Mouse (Mus musculus) kidney, embryonic 14.5 days (tissue): Measurements from ENCODE around the gene Ttc16. TPM values are rescaled to one million over a fixed set of nuclear protein-coding genes. Genes with fewer than 3 reads are reported as not detected.
A peak's percentile ranks its signal among the peaks of the same experiment; 100 is the strongest.

Experiments used
- ATAC-seq: fragments of 200-750 bp; cut with Nextera tagmentation; 2 replicates; pipeline ENCODE4 v1.8.0; 2017; ENCODE audit warnings: moderate number of reproducible peaks, mild to moderate bottlenecking, moderate TSS enrichment, moderate library complexity; ENCODE audit not compliant: low FRiP score, low TSS enrichment
- H3K27ac ChIP-seq: fragments of 300-500 bp; sonication (generic); 2 replicates; pipeline ENCODE4 v1.5.1; 2014; ENCODE audit warnings: low read depth, mild to moderate bottlenecking, low read length, moderate library complexity, mixed read lengths
- H3K27me3 ChIP-seq: fragments of 300-500 bp; sonication (generic); 2 replicates; pipeline ENCODE4 v1.6.1; 2014; ENCODE audit warnings: mild to moderate bottlenecking, low read length; ENCODE audit not compliant: control insufficient read depth, insufficient read depth
- H3K36me3 ChIP-seq: fragments of 300-500 bp; sonication (generic); 2 replicates; pipeline ENCODE4 v1.6.1; 2014; ENCODE audit warnings: low read length, mixed read lengths; ENCODE audit not compliant: control insufficient read depth, insufficient read depth
- H3K4me1 ChIP-seq: fragments of 300-500 bp; sonication (generic); 2 replicates; pipeline ENCODE4 v1.6.1; 2014; ENCODE audit warnings: low read length, mixed read lengths; ENCODE audit not compliant: control insufficient read depth, insufficient read depth
- H3K4me2 ChIP-seq: fragments of 300-500 bp; sonication (generic); replicated peaks from 2 replicates; pipeline ENCODE4 v1.6.1; 2014; ENCODE audit warnings: low read depth, mild to moderate bottlenecking, low read length
- H3K4me3 ChIP-seq: fragments of 300-500 bp; sonication (generic); 2 replicates; pipeline ENCODE4 v1.5.1; 2014; ENCODE audit warnings: mild to moderate bottlenecking, low read length
- H3K9ac ChIP-seq: fragments of 300-500 bp; sonication (generic); 2 replicates; pipeline ENCODE4 v1.6.1; 2014; ENCODE audit warnings: low read depth, mild to moderate bottlenecking, low read length, moderate library complexity
- H3K9me3 ChIP-seq: fragments of 300-500 bp; sonication (generic); 2 replicates; pipeline ENCODE4 v1.6.1; 2016; ENCODE audit warnings: low read length; ENCODE audit not compliant: control insufficient read depth
- WGBS: fragments of 180-500 bp; shearing (Covaris S2); extraction: QIAGEN DNeasy Blood & Tissue Kit; methylation state at CpG from one replicate; pipeline ENCODE4 v1.1.7; 2014; 5-methylcytosine and 5-hydroxymethylcytosine counted together
- polyA plus RNA-seq: library from polyadenylated mRNA; unstranded; fragments of >200 nt; fragmentation: Nextera tagmentation; extraction: Ambion mirVana; gene quantifications from 2 replicates; pipeline ENCODE4 v1.2.1, GENCODE M21; 2014

Gene Ttc16
- polyA plus RNA-seq, result 0.30 TPM in 1 of 2 replicates, not detected in the other

DNA sequence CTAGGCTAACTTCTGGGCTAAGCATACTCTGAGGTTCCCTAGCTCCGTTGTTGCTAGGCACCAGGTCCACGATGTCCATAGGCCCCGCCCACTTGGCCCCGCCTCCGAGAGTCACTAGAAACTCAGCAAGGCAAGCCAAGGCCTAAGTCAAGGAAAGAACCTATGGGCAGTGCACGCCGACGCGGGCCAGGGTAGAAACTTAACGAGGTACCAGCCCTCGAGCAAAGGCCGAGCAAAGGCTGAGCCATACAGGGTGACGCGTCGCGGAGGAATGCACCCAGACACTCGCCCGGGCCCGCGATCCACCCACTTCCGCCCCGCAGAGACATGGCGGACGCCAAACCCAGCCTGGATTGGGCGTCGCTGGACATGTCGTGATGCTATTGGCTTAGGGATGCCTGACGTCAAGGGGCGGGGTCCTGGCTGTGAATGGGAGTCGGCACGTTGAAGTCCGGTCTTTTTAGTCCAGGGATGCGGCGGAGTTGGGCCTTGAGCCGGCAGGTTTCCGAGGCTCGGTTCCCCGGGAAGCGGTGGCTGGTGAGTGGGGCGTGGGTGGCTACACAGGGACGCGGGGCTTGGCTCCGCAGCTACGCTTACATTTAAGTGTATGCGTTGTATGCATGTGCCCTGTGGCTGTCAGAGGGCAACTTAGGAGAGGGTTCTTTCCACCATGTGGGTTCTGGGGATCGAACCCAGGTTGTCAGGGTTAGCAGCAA lies at the start of gene Ttc16, which contains the start of gene Ptrh1:
TSS of gene Ttc16 (minus strand) at position 275 of the 716 bp plus-strand sequence.
TSS of gene Ptrh1 (plus strand) at position 428 of the 716 bp plus-strand sequence.
- under 1% methylated on average over 46 of the region's 46 CpGs for WGBS
- Histone ChIP-seq H3K27me3 (no peaks in the 10 kb centered on the region), H3K4me3 (peak within 1 kb of the TSS; percentile 61), H3K9me3 (no peaks in the 10 kb centered on the region), H3K4me1 (peaks cover 6% of the 10 kb centered on the region; the same call in 1 of the 2 replicates), H3K36me3 (no peaks in the 10 kb centered on the region), H3K9ac (peak within 1 kb of the TSS; percentile 50), H3K27ac (no peak within 1 kb of the TSS), H3K4me2 (peak within 1 kb of the TSS; percentile 88)
- peak; percentile 96 for ATAC-seq

DNA sequence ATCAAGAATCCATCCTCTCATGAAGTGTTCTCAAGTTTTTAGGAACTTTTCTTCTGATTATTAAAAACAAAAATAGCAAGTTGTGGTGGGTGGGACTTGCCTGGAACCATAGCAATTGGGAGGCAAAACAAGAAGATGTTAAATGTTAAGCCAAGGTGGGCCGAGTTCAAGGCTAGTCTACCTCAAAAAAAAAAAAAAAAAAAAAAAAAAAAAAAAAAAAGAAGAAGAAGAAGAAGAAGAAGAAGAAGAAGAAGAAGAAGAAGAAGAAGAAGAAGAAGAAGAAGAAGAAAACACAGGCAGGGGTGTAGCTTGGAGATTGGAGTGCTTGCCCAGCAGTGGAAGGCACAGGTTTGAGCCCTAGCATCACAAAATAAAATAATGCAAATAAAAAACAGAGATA lies 49.3 kb upstream of the Ttc16 start:
- Histone ChIP-seq H3K4me2 (no peak overlapping the region), H3K27ac (0 out of 2 replicates have a peak overlapping the region, but pooled peaks have one; percentile 38), H3K4me3 (no peak overlapping the region), H3K27me3 (no peaks in the 10 kb centered on the region), H3K4me1 (peaks cover 10% of the 10 kb centered on the region; the same call in 1 of the 2 replicates), H3K9me3 (no peaks in the 10 kb centered on the region), H3K36me3 (no peaks in the 10 kb centered on the region), H3K9ac (no peak overlapping the region)
- WGBS, result 85% methylated on average over 1 of the region's 1 CpGs
- no peak for ATAC-seq

DNA sequence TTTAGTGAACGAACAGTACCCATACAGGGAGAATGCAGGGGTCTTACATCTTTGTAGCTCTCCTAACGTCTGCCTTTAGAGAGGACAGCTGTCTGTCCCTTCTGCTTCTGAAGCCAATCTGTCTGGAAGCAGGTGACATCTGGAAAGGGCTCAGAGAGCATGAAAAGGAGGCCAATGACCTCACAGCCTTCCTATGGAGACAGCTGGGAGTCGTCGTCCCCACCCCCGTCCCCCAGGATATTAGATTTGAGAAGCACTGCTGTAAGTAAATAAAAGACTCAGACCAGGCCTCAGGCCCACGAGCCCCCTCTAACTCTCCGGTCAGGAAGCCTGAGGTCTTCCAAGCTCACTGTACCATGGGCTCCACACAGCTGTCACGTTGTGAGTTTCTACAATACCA lies 48.7 kb upstream of the Ttc16 start:
- H3K27ac ChIP-seq, result peak overlapping the region; percentile 38; the same call in 1 of the 2 replicates
- WGBS, result 24% methylated on average over 8 of the region's 8 CpGs
- no peaks in the 10 kb centered on the region for H3K9me3 ChIP-seq
- H3K4me1 ChIP-seq, result peaks cover 10% of the 10 kb centered on the region; the same call in 1 of the 2 replicates
- no peak overlapping the region for H3K4me2 ChIP-seq
- H3K27me3 ChIP-seq, result no peaks in the 10 kb centered on the region
- H3K36me3 ChIP-seq, result no peaks in the 10 kb centered on the region
- H3K4me3 ChIP-seq, result no peak overlapping the region
- no peak overlapping the region for H3K9ac ChIP-seq
- ATAC-seq, result no peak

DNA sequence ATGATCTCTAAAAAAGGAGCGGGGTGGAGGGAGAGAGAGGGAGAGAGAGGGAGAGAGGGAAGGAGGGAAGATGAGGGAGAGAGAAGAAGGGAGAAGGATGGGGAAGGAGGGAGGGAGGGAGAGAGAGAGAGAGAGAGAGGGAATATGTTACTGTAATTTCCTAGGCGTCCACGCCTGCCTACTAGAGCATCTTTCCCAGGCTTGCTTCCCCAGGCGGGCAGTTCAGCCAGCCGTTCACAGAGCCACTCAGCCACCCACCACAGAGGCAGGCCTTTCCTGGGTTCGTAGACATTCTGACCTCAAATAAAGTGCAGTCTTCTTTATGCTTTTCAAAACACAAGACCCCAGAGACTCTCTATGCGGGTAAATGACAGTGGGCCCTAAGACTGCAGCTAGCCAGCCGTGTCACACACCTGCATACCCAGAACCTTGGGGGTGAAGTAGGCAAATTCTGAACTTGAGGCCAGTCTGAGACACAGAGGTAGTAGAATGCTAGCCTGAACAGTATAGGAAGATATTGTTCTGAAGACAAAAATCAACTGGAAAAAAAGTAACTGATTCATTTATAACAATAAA lies 48.2 kb upstream of the Ttc16 start:
- 26% methylated on average over 8 of the region's 8 CpGs for WGBS
- H3K36me3 ChIP-seq, result no peaks in the 10 kb centered on the region
- H3K27ac ChIP-seq, result no peak overlapping the region

DNA sequence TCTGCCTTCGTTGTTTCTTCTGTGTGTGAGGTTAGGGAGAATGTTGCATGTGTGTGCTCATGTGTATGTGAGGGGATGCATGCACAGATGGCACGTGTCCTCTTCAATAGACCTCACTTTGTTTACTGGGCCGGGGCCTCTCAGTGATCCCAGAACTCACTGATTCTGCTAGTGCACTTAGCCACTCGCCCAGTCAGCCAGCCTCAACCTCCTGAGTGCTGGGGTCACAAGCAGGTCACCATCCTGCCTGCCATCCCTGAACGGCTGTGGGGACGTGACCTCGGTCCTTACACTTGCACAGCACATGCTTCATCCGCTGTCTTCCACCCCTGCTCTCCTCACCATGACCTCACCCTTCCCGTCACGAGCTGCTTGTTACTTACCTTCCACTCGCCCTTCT lies 47.7 kb upstream of the Ttc16 start:
- Histone ChIP-seq H3K27me3 (no peaks in the 10 kb centered on the region), H3K9me3 (no peaks in the 10 kb centered on the region), H3K4me1 (peaks cover 8% of the 10 kb centered on the region; the same call in 1 of the 2 replicates), H3K9ac (no peak overlapping the region), H3K4me3 (no peak overlapping the region), H3K27ac (no peak overlapping the region), H3K36me3 (peaks cover 2% of the 10 kb centered on the region; the same call in 1 of the 2 replicates), H3K4me2 (no peak overlapping the region)
- no peak for ATAC-seq
- WGBS, result 31% methylated on average over 11 of the region's 11 CpGs

More for the DNA sequence above, 48.2 kb upstream of the Ttc16 start:
- ATAC-seq, result no peak
- H3K9ac ChIP-seq, result no peak overlapping the region
- H3K4me2 ChIP-seq, result no peak overlapping the region
- H3K4me1 ChIP-seq, result peaks cover 8% of the 10 kb centered on the region; the same call in 1 of the 2 replicates
- no peak overlapping the region for H3K4me3 ChIP-seq
- H3K27me3 ChIP-seq, result no peaks in the 10 kb centered on the region
- H3K9me3 ChIP-seq, result no peaks in the 10 kb centered on the region

DNA sequence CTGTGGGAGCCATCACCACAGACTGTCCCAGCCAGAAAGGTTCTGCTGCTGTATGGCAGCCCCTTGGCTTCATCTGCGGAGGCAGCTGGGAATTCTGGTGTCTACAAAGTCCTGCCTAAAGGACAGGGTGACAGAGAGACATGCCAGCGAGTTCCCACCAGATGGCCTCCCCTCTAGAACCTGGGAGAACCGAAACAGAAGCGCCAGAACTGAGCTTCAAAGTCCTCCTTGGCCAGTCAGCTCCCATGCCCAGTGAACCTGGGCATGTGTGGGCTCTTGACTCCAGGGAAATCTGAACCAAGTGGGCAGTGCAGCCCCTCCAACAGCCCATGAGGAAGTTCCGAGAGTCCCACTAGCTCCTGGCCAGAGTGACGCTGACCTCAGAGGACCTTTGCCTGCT lies 47.2 kb upstream of the Ttc16 start:
- no peaks in the 10 kb centered on the region for H3K27me3 ChIP-seq
- H3K4me2 ChIP-seq, result no peak overlapping the region
- H3K9me3 ChIP-seq, result no peaks in the 10 kb centered on the region
- ATAC-seq, result no peak
- 70% methylated on average over 6 of the region's 6 CpGs for WGBS
- no peak overlapping the region for H3K4me3 ChIP-seq
- no peak overlapping the region for H3K27ac ChIP-seq
- no peak overlapping the region for H3K9ac ChIP-seq
- peaks cover 6% of the 10 kb centered on the region; the same call in 1 of the 2 replicates for H3K36me3 ChIP-seq
- H3K4me1 ChIP-seq, result peaks cover 8% of the 10 kb centered on the region; the same call in 1 of the 2 replicates

DNA sequence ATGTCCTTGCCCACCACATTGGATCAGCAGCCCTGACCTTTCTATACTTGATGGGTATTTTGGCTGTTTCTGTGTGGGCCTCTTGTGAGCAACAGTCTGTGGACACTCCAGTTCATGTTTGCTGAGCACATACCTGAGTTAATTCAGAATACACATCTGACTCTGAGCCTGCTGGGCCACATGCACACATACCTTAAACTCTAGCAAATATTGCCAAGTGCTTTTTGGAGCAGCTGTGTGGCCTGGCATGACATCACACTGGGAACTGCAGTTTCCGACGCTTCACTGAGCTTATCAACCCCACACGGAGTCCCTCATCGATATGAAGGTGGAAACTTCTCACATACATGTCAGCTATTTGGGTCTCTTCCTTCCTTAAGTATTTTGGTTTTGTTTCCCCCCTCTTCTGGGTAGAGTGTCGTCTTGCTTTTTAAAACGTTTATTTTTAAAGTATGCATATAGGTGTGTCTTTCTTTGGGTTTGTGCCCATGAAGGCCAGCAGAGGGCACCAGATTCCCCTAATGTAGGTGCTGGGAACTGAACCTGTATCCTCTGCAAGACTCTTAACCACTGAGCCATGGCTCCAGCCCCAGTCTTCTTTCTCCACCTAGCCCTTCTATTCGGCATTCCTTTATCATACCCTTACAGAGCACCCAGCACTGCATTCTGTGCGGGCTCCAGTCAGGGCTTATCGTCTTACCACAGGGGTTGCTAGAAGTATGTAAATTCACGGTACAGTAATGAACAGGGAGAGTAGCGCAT lies 45.8 kb upstream of the Ttc16 start:
- no peaks in the 10 kb centered on the region for H3K9me3 ChIP-seq
- peaks cover 6% of the 10 kb centered on the region; the same call in 1 of the 2 replicates for H3K36me3 ChIP-seq
- no peak overlapping the region for H3K27ac ChIP-seq
- no peak overlapping the region for H3K4me3 ChIP-seq
- H3K27me3 ChIP-seq, result no peaks in the 10 kb centered on the region
- 78% methylated on average over 11 of the region's 11 CpGs for WGBS
- no peak overlapping the region for H3K9ac ChIP-seq
- peaks cover 8% of the 10 kb centered on the region; the same call in 1 of the 2 replicates for H3K4me1 ChIP-seq
- no peak for ATAC-seq
- no peak overlapping the region for H3K4me2 ChIP-seq

DNA sequence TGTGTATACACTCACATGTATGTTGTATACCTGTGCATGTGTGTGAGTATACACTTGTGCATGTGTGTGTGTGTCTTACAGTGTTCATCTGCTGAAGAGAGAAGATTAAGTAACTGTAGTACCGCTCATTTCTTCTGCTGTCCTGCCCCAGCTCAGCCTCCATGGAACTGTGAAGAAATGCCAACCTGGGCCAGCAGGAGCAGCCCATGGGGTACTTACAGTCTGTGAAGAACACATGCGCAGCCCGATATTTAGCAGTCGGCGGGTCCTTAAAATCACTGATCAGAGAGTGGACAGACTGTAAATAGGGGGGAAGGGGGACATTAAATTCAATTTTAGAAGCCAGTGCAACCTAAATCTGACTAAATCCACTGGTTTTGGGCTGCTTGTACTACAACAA lies 42.8 kb upstream of the Ttc16 start:
- H3K27me3 ChIP-seq, result no peaks in the 10 kb centered on the region
- no peak overlapping the region for H3K9ac ChIP-seq
- no peaks in the 10 kb centered on the region for H3K9me3 ChIP-seq
- H3K4me3 ChIP-seq, result no peak overlapping the region
- WGBS, result 92% methylated on average over 5 of the region's 5 CpGs
- ATAC-seq, result no peak
- H3K4me1 ChIP-seq, result no peaks in the 10 kb centered on the region; the same call in 1 of the 2 replicates
- H3K36me3 ChIP-seq, result peaks cover 8% of the 10 kb centered on the region; the same call in 1 of the 2 replicates
- H3K27ac ChIP-seq, result no peak overlapping the region
- H3K4me2 ChIP-seq, result no peak overlapping the region
